Mouse (Mus musculus): ENCODE measurements at regions not wholly inside any gene's neighbourhood (a gene's known extent, or its start where the extent isn't known, plus 50 kb on each side); places are given as distances from the start of the nearest gene placed in this dataset.

GRCm38 (mm10) chr1:73630363-73630762 lies 493.9 kb downstream of the Tns1 start:
- TF ChIP-seq CTCF (IDR thresholded peaks at IDR 0.05; ENCODE audit: low read depth, low read length) (no peak), POLR2A (IDR thresholded peaks at IDR 0.05; ENCODE audit: extremely low read depth, insufficient read depth, low read length) (no peak)

All from liver, adult 2 months (tissue).